Mouse (Mus musculus): ENCODE data around the gene Cgnl1.

The Cgnl1 gene

GRCm38 (mm10) chr9:71770991-71771767 lies at the start of gene Cgnl1:
TSS of gene Cgnl1 (minus strand) at chr9:71771602.
- no peak for DNase-seq (ENCODE audit: low spot score)

GRCm38 (mm10) chr9:71818453-71818852 lies 47.1 kb upstream of the Cgnl1 start:
- DNase-seq (ENCODE audit: low spot score) = peak; percentile 36

- no peak for DNase-seq (ENCODE audit: low spot score)
Measured at GRCm38 (mm10) chr9:71816121-71816520, 44.7 kb upstream of the Cgnl1 start.

DNA sequence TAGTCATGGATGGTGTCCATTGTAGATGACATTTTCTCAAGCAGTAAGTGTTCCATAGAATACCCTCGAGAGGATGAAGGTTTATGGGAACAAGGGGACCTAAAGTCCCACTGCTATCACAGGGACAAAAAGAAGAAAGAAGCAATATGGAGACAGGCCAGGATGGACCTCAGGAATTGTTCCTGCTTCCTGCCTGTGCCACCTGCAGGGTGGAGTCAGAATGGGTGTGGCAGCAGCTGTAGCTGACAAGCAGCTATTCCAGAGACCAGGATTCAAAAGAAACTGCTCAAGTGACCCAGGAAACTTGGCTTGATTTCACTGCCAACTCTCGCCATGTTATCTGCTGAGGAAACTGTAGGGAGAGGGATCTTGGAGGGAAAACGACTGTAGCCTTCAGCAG lies 42.2 kb upstream of the Cgnl1 start:
- no peak for DNase-seq (ENCODE audit: low spot score)

GRCm38 (mm10) chr9:71812914-71813313 lies 41.5 kb upstream of the Cgnl1 start:
- no peak for DNase-seq (ENCODE audit: low spot score)

GRCm38 (mm10) chr9:71812402-71812801 lies 41.0 kb upstream of the Cgnl1 start:
- no peak for DNase-seq (ENCODE audit: low spot score)

- DNase-seq (ENCODE audit: low spot score) = no peak
Measured at GRCm38 (mm10) chr9:71811404-71811803, 40.0 kb upstream of the Cgnl1 start.

DNA sequence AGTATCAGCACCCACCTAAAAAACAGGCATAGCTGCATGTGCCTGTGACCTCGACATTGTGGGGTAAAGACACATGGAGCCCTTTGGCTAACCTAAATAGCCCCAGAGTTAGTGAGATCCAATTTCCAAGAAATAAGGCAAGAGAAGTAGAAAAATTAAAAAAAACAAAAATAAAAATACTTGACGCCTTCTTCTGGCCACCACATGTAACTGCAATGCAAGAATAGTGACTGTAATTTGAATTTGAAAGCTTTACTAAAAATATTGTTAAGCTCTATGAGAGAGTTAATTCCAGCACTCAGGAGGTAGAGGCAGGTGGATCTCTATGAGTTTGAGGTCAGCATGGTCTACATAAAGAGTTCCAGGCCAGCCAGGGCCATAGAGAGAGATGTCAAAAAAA lies 39.3 kb upstream of the Cgnl1 start:
- DNase-seq (ENCODE audit: low spot score) = no peak

GRCm38 (mm10) chr9:71808640-71809254 lies 37.3 kb upstream of the Cgnl1 start:
- DNase-seq (ENCODE audit: low spot score) = no peak

DNA sequence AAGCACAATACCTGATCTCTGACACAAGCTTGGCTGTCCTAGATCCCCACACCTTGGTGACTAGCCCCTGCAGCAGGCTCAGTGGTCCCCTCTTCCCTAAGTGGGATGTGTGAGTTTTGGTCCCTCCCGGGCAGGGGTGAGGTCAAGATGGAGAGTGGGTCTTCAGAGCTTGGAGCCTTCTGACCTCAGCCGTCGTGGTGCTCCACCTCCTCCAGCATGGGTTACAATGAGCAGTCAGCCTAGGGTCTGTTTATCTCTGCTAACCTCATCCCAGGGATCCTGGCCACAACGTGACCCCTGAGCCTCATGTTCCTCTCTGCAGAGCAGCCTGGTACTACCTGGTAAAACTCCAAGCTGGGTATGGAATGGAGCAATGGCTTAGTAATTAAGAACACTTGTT lies 36.4 kb upstream of the Cgnl1 start:
- DNase-seq (ENCODE audit: low spot score) = no peak

GRCm38 (mm10) chr9:71806422-71806805 lies 35.0 kb upstream of the Cgnl1 start:
- DNase-seq (ENCODE audit: low spot score) = peak; percentile 73

GRCm38 (mm10) chr9:71805646-71806421 lies 34.4 kb upstream of the Cgnl1 start:
- no peak for DNase-seq (ENCODE audit: low spot score)

DNA sequence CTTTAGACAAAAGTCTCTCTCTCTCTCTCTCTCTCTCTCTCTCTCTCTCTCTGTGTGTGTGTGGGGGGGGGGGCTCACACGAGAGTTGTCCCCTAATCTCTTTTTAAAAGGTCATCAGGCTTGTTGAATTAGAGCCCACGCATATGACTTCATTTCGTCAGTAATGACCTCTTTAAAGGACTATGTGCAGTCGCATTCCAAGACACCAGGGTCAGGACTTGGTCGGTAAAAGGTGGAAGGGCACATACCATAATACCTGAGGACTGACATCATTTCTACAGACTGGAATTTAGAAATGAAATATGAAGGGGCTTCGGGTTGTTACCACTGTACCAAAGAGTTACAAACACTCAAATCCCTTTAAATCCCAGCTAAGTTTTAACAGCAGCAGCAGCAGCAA lies 32.7 kb upstream of the Cgnl1 start:
- DNase-seq (ENCODE audit: low spot score) = no peak

DNA sequence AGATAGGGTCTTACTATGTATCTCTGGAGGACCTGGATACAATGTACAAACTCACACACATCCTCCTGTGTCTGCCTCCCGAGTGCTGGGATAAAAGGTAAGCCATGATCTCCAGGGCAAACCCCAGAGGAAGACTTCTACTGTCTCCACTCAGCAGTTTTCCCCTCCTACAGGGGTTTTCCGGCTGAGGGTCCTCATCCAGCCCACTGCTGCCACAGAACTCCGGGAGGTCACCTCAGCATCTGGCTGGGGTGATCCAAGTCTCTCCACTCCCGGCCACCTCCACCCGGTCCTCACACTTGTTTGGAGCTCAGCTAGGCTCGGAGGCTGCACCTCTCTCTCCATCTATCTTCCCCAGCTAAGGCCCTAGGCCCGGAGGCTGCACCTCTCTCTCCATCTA lies 31.9 kb upstream of the Cgnl1 start:
- no peak for DNase-seq (ENCODE audit: low spot score)

DNA sequence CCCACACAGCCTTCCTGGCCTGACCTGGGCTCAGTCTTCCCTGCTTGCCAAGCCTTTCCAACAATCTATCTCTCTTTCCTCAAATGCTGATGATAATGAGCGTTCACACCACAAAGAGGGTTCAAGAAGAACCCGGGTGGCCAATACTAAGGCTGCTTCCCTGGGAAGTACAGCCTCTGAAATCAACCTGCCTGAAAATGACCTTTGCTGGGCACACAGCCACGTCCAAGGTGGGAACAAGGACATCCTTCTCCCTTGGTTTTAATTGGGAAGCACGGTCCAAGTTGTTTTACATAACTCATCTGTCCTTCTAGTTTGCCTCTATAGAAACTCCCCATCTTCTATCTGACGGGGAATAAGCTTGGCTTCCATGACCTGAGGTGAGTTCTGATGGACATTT lies 28.2 kb upstream of the Cgnl1 start:
- DNase-seq (ENCODE audit: low spot score) = no peak

- no peak for DNase-seq (ENCODE audit: low spot score)
Measured at GRCm38 (mm10) chr9:71798176-71798575, 26.8 kb upstream of the Cgnl1 start.

DNA sequence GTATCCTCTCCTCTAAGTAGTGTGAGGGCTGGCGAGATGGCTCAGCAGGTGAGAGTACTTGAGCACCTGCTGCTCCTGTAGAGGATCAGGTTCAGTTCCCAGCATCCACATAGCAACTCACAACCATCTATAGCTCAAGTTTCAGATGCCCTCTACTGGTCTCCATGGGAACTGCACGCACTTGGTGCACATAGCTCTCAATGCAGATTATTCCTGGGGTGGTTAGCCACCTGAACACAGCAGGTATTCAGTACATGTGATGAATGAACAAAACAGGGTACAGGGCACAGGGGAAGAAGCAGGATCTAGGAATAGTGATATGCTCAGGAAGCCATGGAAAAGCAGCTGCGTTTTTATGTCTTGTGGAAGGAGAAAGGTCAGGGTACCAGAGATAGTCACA lies 6.0 kb upstream of the Cgnl1 start:
- DNase-seq (ENCODE audit: low spot score) = no peak

DNA sequence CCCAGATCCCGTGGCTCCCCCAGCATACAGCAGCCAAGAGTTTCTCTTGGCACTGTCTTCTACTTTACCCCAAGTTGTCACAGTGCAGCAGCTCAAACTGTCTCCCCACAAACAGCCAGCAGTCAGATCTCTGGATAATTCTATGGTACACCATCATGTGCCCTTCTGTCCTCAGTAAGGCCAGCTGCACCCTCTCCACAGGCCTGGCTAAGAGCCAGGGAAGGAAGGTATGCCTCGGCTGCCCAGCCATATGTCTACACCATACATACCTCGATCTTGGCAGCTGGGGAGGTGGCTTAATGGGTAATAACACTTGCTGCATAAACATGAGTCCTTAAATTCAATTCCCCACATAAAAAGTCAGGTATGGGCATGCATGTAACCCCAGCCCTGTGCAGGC lies 4.9 kb upstream of the Cgnl1 start:
- DNase-seq (ENCODE audit: low spot score) = no peak

DNA sequence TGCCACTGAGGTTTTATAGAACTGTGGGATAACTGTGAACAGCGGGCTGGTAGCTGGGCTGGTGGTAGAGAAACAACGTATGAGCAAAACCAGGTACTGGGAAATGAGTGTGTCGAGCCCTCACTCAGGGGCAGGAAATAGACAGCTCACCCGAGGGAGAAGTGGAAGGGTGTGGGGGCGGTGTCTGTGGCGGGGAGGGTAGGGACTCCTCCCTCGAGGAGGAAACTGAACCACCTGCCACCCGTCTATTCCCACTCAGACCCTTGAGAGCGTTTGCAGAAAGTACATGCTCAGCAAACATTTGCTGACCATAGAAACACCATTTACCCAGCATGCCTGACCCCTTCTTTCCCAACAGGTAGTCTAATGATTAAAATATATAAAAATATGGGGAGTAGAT lies 2.2 kb upstream of the Cgnl1 start:
- DNase-seq (ENCODE audit: low spot score) = no peak

GRCm38 (mm10) chr9:71772338-71772737 lies 936 bp upstream of the Cgnl1 start:
- peak; percentile 10 for DNase-seq (ENCODE audit: low spot score)

DNA sequence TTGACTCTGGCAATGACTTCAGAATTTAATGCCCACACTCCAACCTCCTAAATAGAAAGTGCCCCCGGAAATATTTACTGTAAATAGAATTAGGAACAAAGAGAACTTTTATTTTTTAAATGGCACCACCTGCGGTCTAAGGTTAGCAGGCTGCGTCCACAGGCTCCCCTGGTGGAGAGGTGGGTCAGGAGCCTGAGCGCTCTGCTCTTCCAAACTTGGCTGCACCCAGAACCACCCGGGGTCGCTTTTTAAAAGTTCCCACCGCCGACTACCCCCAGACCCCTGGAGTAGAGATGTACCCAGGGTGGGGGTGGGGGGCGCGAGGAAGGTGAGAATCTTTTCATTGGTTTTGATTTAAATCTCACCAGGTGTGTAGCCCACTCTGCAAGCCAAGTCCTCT lies 918 bp downstream of the Cgnl1 start:
- DNase-seq (ENCODE audit: low spot score) = no peak

DNA sequence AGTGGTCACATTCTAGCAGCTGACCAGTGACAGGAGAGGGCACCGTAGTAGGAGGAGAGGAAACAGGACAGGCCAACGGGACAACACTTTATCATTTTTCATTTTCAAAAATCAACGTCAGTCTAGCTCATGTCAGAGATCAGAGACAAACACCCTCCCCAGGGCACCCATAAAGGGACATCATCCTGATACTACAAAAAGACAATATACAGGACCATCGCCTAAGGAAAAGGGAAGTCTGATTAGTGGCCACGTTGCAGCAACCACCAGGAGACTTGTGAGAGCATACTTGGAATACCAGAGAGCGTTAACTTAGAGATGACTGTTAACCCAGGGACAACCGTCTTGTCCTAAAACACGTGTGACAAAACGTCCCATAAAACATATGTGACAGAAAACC lies 1.7 kb downstream of the Cgnl1 start:
- no peak for DNase-seq (ENCODE audit: low spot score)

- no peak for DNase-seq (ENCODE audit: low spot score)
Measured at GRCm38 (mm10) chr9:71768119-71768518, 3.3 kb downstream of the Cgnl1 start.
